Mouse (Mus musculus) left cerebral cortex, postnatal 10 days (tissue): ENCODE measurements around the gene Il9r. TPM values are rescaled to one million over a fixed set of nuclear protein-coding genes. Genes with fewer than 3 reads are reported as not detected.

ENCODE experiments used
- DNase-seq, 2 experiments: peaks; one replicate each; pipeline ENCODE4 v3.0.0; 2021 to 2022; ENCODE audit warnings: low spot score in 2 of 2, mixed read lengths in 1 of 2; ENCODE audit errors: extremely low spot score in 1 of 2
- intact Hi-C: fragments of 180-260 bp; cut with DNase I; formaldehyde crosslinking; loops from one replicate; pipeline ENCODE4 v1.15.1; 2025
- total RNA-seq, 2 experiments: library from RNA; stranded (reverse); gene quantifications; 2 replicates each; pipeline ENCODE4 v1.2.3; 2021

Gene Il9r
- total RNA-seq, 2 experiments from 2014 or later, result not detected

DNA sequence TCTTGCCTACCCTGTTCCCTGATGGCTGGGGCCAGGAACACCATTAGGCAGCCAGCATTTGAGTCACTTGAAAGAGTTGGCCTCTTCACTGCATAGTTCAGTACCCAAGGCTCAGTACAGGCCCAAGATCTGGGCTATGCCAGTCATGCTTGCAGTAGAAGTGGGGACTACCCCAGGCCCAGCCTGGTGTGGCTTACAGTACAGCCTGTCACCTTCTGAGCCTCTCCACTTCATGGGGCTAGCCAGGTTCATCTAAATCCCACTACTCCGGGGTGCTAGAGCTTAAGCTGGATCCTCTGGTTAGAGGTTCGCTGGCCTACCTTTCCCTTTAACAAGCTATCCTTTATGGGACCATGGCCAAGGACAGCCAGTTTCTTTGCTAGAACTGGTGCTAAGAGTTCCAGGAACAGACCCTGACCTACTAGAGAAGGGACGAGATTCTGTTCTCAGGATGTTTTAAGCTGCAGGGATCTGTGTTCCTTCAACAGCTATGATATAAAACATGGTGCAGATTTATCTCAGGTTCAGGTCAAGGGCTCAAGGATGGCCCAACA is 28.3 kb upstream of the Il9r start:
- peak in 1 of 2 experiments; percentile 6 for DNase-seq
- intact Hi-C loops, result no loop called here

GRCm38 (mm10) chr11:32227555-32227954 is 27.5 kb upstream of the Il9r start:
- intact Hi-C loops, result no loop called here
- DNase-seq, result no peak

GRCm38 (mm10) chr11:32227041-32227440 is 27.0 kb upstream of the Il9r start:
- intact Hi-C loops, result no loop called here
- no peak for DNase-seq

DNA sequence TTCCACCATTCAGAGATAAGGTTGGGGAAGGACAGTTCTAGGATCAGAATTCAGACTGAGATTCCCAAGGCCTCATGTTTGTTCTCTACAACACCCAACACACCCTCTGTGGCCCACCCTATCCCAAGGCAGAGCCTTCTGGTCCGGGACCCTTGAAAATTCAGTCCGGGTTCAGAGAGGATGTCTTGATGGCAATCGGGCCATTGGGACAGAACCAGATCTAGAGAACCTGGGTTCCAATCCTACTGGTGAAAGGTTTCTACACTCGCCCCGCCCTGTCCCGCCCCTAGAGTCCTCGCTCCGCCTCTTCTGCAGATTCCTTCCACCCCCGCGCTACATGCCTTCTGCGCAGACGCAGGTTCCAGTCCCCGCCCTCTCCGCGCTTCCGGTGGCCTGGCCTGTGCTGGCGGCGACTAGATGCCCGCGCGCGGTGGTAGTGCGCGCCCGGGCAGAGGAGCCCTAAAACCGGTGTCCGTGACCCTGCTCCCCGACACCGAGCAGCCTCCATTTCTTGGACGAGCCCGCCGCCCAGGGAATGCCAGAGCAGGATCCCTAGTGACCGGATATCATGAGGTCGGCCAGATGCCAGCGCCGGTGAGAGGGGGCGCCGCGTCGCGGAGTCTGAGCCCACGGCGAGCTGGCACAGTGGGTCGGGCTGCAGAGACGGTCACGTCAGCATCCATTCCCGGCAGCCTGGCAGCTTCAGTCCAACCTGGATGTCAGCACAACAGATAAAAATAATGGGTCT is 26.2 kb upstream of the Il9r start, which contains the start of gene Mpg:
Gene Mpg, plus strand, starts transcription at position 382 of the 748 bp plus-strand sequence.
- peak; percentile 81 to 94 for DNase-seq
- intact Hi-C loops, result no loop called here

DNA sequence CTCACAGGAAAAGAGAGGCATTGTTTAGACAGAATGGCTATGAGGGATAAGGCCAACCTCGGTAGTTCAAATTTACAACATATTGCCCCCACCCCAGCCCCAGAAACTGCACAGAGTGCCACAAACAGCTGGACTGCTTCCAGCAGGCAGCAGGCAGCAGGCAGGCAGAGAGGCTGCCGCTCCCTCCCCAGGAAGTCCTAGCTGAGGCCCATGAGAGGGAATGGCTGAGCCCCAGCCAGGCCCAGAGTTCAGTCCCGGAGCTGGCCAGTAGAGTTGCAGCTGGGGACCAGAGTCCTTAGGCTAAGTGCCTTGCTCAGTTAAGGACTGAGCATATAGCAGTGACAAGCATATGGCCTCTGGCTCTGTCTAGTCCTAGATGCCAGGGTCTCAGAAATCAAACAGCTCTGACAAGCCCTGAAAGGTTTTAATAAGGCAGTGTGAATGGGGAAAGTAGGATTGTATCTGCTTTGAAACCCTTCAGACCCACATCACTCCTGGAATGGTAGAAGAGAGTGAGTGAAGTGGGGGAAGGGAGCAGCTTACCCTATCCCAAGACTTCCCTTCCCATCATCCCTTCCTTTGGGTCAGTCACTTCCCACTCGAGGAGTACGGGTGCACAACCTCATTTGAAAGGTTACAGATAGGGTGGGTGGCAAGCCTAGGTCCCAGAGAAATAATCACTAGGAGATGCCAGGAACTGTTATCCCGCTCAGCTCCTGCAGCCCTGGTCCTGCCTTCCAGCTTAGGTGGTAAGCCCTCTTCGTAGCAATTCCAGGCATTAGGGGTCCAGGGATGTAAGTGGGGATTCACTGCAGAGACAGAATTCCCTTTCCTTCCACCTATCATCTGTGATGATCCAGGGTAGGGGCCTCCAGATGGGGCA is 25.4 kb upstream of the Il9r start:
- intact Hi-C loops, result no loop called here
- DNase-seq, result peak in 1 of 2 experiments; percentile 56

GRCm38 (mm10) chr11:32224468-32225139 is 24.5 kb upstream of the Il9r start:
- intact Hi-C loops, result no loop called here
- peak in 1 of 2 experiments; percentile 89 for DNase-seq

GRCm38 (mm10) chr11:32223297-32223967 is 23.4 kb upstream of the Il9r start:
- DNase-seq, result no peak
- intact Hi-C loops, result no loop called here

GRCm38 (mm10) chr11:32222570-32223194 is 22.6 kb upstream of the Il9r start:
- intact Hi-C loops, result no loop called here
- no peak for DNase-seq

GRCm38 (mm10) chr11:32221951-32222409 is 21.9 kb upstream of the Il9r start, which contains the start of gene Rhbdf1:
Gene Rhbdf1 (minus strand): TSS chr11:32222300.
- intact Hi-C loops, result no loop called here
- peak in 1 of 2 experiments; percentile 87 for DNase-seq

DNA sequence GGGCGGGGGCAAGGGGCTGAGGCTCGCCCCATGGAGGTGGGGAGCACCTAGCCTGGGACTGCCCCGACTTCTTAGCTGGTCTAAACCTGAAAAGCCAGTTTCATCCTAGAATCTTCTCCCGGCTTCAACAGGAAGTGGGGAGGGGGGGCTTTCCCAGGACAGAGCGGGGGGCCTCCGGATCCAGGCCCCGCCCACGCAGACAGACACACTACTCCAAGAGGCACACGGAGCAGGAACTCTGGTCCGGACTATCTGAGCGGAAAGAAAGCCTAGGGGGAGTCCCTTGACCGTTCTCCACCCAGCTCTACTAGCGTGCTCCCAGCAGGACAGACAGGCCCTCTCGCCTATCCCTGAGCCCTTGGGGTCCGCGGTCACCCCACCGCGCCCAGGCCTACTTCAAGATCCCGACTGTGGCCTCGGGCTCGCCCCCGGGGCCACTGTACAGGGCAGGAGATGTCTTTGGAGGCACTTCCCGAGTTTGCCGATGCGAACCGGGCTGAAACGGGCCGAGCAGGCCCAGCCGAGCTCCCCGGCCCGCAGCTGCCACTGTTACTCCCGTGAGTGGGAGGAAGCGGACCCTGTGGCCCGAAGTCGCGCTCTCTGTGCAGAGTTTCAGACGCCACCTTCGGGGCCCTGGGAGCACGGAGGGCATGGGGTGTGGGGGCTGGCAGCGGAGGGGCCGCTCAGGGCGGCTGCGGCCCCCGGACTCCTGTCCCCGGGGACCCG is 21.3 kb upstream of the Il9r start:
- DNase-seq, result peak in 1 of 2 experiments; percentile 89
- intact Hi-C loops, result no loop called here

DNA sequence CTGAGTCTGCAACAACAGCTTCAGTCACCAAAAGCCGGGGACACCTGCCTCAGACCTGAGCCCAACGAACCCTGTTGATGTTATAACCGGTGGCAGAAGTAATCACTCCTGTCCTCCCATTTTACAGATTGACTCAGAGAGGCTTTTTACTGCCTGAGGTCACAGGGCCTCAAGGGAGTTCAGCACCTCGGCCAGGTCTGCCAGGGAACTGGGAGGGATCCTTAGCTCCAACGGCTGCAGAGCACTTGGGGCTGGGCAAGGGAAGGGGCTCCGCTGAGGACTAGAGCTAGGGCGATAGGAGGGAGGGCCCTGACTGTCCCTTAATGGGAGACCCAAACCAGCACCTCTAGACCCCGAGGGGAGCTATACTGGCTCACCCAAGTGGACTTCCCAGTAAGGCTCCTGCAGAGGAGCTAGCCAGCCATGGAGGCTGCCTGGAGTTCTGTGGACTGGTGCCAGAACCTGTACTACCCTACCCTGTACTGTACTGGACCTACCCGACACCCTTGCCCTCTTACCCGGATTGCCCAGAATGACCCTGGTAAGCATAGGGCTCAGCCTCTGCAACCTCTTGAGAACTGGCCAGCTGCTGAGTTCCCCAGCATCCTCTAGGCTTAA is 20.6 kb upstream of the Il9r start:
- intact Hi-C loops, result no loop called here
- DNase-seq, result no peak

DNA sequence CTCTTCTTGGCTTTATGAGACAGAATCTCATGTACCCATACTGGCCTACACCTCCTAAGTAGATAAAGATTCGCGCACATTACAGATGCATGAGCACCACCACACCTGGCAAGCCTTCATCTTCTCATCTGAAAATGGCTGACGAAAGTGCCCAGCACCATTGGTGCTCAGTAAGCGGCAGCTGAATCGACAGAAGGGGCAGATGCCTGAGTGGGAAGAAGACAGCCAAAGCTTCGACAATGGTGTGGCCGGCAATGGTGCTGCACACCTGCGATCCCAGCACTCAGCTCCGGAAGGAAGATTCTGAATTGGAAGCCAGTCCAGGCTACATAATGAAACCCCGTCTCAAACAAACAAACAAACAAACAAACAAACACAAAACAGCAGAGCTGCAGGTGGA is 19.2 kb upstream of the Il9r start:
- intact Hi-C loops, result loop anchor here (10.0 kb wide), 1 partner anchor 106 kb away; no protein-coding TSS in a partner anchor
- no peak for DNase-seq

GRCm38 (mm10) chr11:32218501-32219050 is 18.5 kb upstream of the Il9r start:
- no peak for DNase-seq
- intact Hi-C loops, result loop anchor here (10.0 kb wide), 1 partner anchor 106 kb away; no protein-coding TSS in a partner anchor

DNA sequence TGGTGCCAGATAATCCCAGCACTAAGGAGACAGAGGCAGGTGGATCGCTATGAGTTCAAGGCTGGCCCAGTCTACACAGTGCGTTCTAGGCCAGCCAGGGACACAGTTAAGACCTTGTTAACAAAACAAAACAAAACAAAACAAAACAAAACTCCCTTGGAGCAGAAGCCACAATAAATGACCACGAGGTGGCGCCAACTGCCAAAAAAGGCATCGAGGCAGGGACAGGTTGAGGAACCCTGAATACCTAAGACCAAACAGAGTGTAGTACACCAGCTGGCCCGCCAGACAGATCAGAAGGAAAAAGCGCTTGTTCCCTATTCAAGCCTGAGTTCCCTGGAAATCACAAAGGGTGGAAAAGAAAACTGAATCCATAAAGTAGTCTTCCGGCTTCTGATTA is 16.8 kb upstream of the Il9r start:
- intact Hi-C loops, result loop anchor here (2.0 to 10.0 kb wide), 2 partner anchors 22 to 108 kb away; no protein-coding TSS in a partner anchor
- peak in 1 of 2 experiments; percentile 82 for DNase-seq

- intact Hi-C loops, result loop anchor here (2.0 to 10.0 kb wide), 2 partner anchors 23 to 109 kb away; no protein-coding TSS in a partner anchor
- no peak for DNase-seq
Observed at GRCm38 (mm10) chr11:32215372-32216162, 15.5 kb upstream of the Il9r start.
